Mouse (Mus musculus) layer of hippocampus, postnatal 10 days (tissue): ENCODE results near the gene Alpk1. TPM values are rescaled to one million over a fixed set of nuclear protein-coding genes. Genes with fewer than 3 reads are reported as not detected.
A peak's percentile ranks its signal among the peaks of the same experiment; 100 is the strongest.
"Not testable (repeated sequence)": the region's sequence is repeated elsewhere in the genome, so short reads cannot be mapped to it uniquely, and the experiment has no call there.

Experiments
- DNase-seq, 2 experiments: peaks; one replicate each; pipeline ENCODE4 v3.0.0; 2021; ENCODE audit warnings: low spot score in 2 of 2
- total RNA-seq, 2 experiments: library from RNA; stranded (reverse); gene quantifications; 2 replicates each; pipeline ENCODE4 v1.2.3; 2021

Alpk1 gene
- total RNA-seq, 2 experiments from 2014 or later, result 7.9 to 9.2 TPM

- peak; percentile 21 to 35 for DNase-seq
These were observed 10.1 kb upstream of the Alpk1 start for GRCm38 (mm10) chr3:127790234-127791055.

GRCm38 (mm10) chr3:127789500-127790191 lies 9.3 kb upstream of the Alpk1 start, which contains the start of gene Tifa:
Tifa (plus strand) TSS chr3:127789805.
- DNase-seq, result peak; percentile 47 to 60

DNA sequence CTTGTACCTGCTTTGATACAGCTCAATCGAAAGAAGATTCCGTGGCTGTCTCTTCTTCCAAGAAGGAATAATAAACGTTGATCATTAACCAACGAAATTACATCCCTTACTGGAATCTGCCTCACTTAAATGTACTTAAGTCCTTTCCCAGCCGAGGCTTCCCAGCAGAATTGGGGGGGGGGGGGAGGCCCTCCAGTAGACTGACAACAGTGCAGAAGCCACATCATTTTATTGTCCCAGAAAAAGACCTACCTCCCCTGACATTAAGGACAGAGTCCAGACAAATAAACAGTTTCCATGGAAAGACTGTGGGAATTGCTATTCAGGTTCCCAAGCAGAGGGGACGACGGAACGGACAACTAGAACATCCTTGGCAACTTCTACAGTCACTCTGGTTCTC lies 8.6 kb upstream of the Alpk1 start:
- DNase-seq, result no peak

DNA sequence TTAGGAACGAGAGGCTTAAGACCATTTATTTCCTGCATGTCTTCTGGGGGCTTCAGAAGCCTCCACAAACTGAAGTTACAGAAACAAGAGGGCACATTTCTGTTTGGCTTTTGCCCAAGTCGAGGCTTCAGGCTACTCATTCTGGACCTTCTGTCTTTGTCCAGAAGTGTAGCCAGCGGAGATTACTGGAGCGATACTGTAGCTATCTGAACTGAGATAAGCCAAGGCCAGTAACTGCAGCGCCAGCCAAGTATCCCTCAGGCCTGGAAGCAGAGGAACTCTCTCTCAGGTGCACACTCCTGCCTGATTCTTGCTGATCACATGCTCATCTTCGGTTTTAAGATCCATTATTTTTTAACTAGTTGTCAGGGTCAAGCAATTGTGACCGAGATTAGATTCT lies 7.7 kb upstream of the Alpk1 start:
- DNase-seq, result no peak

DNA sequence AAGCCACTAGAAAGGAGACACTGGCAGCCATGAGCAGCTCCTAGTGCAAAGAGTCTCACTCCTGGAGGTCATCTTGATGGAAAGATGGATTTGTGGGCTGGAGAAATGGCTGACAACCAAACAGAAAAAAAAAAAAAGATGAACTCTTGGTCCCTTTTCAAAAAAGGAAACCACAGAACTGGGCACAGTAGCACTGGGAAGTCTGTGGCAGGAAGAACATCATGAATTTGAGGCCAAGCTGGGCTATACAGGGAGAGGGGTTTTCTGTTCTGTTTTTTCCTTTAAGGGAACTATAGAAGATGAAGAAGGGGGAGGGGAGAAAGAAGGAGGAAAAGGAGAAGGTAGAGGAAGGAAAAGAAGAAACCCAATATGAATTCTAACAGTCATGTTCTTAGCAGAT lies 6.7 kb upstream of the Alpk1 start:
- DNase-seq, result no peak

DNA sequence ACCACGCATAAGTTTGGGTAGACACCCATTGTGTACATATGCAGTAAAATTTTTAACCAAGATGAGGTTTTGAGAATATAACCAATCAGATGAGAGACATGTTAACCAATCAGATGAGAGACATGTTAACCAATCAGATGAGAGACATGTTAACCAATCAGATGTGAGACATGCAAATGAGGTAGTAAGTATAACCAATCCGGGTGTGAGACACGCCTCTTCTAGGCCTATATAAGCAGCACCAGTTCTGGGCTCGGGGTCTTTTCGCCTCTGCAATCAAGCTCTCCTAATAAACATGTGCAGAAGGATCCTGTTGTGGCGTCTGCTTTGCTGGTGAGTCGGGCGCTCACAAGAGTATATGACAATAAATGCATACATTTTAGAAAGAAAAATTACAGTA lies 3.4 kb upstream of the Alpk1 start:
- not testable (repeated sequence) for DNase-seq

- DNase-seq, result no peak
These were observed 2.6 kb upstream of the Alpk1 start for GRCm38 (mm10) chr3:127782921-127783320.

DNA sequence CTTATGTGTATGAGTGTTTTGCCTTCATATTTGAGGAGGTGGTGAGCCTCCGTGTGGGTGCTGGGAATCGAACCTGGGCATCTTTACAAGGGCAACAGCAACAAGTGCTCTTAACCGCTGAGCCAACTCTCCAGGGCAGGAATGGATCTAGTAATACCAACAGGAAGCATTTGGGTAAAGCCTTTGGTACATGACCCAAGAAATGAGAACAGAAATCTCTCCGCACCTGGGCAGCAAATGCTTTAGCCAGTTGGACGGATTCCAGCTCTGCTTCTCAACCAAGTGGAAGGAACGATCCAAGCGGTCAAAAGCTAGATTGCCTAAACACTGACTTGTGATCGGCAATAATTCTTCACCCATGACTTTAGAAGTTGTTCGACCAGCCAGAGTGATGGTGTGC lies 594 bp upstream of the Alpk1 start:
- DNase-seq, result no peak

GRCm38 (mm10) chr3:127769146-127769545 lies 11.2 kb downstream of the Alpk1 start:
- DNase-seq, result no peak

DNA sequence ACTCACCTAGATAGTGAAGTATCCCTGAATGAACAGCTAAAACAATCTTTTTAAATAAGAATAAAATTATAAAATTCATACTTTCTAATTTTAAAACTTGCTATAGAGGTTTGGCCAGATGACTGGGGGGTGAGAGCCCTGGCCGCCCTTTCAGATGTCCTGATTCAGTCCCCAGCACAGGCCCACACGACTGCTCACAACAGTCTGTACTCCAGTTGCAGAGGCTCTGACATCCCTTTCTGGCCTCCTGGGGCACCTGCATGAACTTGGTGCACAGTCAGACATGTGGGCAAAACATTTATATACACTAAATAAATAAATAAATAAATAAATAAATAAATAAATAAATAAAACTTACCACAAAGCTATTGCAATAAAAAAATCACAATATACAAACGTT lies 14.4 kb downstream of the Alpk1 start:
- no peak for DNase-seq

GRCm38 (mm10) chr3:127764541-127764940 lies 15.8 kb downstream of the Alpk1 start:
- no peak for DNase-seq

DNA sequence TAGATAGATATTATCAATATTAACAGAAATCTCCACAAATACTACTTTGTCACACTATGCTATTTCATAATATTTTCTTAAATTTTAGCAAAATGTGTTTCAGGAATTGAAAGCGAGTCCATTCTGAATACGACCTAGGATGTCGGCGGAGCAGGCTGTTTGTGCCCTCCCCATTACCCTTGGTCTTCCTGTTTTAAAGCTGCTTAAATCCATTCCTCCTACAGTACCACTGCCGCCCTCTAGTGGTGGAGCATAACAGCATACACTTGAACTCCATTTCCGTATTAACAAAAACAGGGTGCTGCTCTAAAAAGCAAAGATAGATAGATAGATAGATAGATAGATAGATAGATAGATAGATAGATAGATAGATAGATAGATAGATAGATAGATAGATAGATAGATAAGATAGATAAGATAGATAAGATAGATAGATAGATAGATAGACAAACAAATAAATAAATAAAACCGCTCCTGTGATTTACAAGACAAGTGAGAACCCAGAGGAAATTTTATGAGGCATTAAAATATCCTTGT lies 17.2 kb downstream of the Alpk1 start:
- DNase-seq, result peak; percentile 81 to 84

DNA sequence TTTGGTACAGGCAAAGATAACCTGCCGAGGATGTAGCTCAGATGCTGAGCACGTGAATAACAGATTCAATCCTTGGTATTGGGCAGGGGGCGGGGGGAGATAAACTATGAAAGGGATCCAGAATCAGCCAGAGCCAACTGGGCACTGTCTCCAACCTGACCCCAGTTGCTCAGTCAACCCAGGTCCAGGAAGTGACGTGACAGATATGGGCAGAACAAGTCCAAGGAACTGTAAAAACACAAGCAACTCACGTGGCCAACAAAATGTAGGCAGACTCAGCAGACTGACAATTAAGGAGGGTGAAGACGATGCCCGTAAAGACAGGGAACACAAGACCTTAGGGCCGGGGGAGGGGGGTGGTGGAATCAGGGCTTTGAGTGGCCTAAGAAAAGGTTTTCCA lies 17.9 kb downstream of the Alpk1 start:
- DNase-seq, result no peak

DNA sequence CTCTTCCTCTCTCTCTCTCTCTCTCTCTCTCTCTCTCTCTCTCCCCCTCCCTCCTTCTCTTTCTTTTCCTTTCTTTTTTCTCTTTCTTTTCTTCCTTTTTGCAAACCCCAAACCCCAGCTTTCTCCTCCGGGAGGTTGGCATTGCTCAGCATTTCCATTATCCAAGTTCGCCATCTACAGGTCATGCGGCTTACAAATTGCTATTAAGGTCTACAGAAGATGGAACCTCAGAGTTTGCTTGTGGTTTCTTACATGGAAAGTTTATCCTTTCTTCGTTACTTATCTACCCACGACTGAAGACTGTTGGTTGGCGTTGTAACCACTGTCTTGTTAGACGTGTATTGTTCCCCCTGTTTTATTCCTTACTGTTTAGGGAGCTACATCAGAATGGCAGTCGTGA lies 21.1 kb downstream of the Alpk1 start:
- peak; percentile 69 to 73 for DNase-seq

DNA sequence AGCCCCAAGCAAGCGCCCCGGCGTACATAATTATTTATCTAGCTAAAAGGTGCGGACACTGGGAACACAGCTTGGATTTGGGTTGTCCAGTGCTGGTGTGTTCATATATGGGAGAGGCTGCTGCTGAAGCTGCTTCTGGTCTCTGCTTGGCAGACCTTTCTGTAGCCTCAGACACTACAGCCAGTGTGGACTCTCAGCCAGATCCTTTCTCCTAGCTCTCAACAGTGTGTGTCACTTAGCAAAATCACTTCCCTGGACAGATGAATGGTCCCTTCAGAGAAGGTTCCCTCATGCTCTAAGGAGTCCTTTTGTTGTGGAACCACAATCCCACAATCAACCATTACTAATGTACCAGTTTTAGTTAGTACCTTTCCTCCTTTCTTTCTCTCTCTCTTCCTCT lies 21.5 kb downstream of the Alpk1 start:
- no peak for DNase-seq

DNA sequence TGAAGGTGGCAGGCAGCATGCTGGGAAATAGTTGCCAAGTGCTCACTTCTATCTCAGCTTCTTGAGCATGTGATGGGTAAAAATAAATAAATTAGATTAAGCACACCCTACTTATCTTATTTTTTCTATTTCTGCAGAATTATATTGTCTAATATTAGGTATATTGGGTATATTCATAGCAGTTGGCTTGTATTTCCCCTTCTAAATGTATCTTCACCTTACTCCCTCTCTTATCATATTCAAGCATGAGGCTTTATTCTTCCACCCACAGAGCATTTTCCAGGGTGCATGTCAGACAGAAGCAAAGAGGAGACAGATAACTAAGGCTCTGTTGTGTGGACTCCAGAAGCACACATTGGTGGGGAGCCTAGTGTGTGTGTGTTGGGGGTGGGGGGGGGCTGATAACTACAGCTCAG lies 22.4 kb downstream of the Alpk1 start:
- no peak for DNase-seq

GRCm38 (mm10) chr3:127756458-127756857 lies 23.9 kb downstream of the Alpk1 start:
- DNase-seq, result no peak

DNA sequence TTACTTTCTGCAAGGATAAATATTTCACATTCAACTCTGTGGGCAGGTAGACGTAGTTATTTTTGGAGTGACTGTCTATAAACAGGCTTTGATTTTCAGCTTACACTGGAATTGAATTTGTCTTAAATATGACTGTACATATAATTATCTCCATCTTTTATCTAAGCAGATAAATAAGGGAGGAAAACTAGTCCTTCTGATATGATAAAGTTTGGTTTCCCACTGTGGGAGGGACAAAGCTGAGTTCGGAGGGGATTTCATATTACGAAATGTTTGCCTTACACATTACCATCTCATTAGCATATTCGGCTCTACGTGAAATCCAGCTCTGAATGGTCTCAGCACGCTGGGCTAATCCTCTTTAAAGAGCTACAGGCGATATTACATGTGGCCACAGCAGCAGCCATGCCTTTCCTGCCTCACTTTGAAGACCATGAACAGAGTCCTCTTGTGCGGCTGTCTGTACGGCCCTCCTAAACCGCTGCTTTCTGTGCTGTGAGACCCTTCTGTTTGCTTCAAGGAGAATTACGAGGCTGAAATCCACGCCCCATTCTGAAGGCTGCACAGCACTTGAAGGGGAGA lies 30.3 kb downstream of the Alpk1 start:
- no peak for DNase-seq

DNA sequence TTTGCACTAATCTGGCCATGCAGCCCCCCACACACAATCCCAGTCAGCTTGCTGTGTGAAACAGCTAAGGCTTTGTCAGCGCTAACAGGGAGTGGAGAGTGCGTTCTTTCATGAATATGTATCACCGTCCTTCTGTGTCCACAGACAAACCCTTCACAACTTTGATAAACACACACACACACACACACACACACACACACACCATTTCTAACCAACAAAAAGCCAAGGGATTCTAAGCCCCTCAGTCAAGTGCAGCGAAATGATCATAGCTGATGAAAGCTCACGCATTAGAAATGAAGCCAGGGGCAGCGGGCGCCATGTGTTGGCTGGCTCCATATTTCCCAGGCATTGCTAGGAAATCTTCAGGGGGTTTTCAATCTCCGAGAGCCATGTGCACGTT lies 31.1 kb downstream of the Alpk1 start:
- DNase-seq, result peak in 1 of 2 experiments; percentile 31

DNA sequence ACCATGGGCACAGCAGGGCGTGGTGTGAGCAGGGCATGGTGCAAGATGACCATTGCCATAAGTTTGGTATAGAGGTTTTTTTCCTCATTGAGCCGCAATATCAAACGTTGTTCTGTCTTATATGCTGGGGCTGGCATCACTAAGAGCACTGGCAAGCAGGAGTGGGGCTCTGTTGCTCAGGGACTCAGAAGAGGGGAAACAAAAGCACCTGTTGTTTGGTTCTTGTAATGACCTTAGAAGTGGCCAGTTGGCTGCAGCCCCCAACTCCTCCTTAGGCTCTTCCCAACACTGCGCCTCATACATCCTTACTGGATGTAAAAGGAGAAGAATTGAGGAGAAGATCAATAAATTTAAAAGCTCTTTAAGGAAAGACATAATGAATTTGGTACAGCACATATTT lies 31.7 kb downstream of the Alpk1 start:
- DNase-seq, result no peak

DNA sequence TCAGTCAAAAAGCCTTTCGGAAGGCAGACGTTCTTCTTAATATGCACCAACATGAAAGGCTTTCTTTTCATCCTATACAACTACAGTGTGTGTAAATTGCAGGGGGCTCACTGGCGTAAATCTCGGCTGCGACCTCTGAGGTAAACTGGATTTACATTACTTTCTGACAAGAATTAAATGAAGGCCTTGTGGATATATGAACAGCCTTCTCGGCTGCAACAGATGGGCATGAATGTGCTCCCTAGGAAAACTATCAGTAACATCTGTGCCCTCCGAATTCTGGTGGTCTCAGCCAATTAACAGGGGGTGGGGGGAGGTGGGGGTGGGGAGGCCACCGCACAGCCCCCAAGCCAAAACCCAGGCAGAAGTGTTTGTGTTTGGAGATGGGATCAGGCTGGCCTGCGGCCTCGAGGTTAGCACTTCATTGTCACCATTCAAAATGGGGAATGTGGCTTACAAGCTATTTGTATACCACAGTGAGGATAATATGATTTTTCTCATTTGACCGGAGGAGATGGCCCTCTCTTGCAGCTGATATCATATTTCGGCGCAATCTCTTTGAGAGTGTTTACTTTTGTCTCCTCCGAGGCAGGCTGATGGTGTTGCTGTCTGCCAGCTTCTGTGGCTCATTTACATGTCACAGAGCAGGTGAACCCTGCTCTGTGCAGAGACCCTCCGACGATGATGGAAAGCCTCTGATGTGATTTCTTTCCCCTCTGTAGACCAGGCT lies 34.3 kb downstream of the Alpk1 start:
- DNase-seq, result no peak
